Mouse (Mus musculus) embryonic facial prominence, embryonic 13.5 days (tissue): ENCODE results near the gene Myo5c. TPM values are rescaled to one million over a fixed set of nuclear protein-coding genes. Genes with fewer than 3 reads are reported as not detected.

Experiments
- ATAC-seq: fragments of 200-750 bp; cut with Nextera tagmentation; 2 replicates; pipeline ENCODE4 v1.8.0; 2017; ENCODE audit warnings: low read depth; ENCODE audit not compliant: insufficient number of reproducible peaks, insufficient read depth, low FRiP score, low TSS enrichment
- H3K27ac ChIP-seq: fragments of 300-500 bp; sonication (generic); 2 replicates; pipeline ENCODE4 v1.5.1; 2015; ENCODE audit warnings: moderate library complexity, mild to moderate bottlenecking, inconsistent platforms
- H3K27me3 ChIP-seq: fragments of 300-500 bp; sonication (generic); 2 replicates; pipeline ENCODE4 v1.6.1; 2015; ENCODE audit warnings: mild to moderate bottlenecking, inconsistent platforms
- H3K36me3 ChIP-seq: fragments of 300-500 bp; sonication (generic); 2 replicates; pipeline ENCODE4 v1.6.1; 2015; ENCODE audit warnings: mild to moderate bottlenecking, inconsistent platforms
- H3K4me1 ChIP-seq: fragments of 300-500 bp; sonication (generic); 2 replicates; pipeline ENCODE4 v1.6.1; 2015; ENCODE audit warnings: inconsistent platforms
- H3K4me2 ChIP-seq: fragments of 300-500 bp; sonication (generic); 2 replicates; pipeline ENCODE4 v1.6.1; 2015; ENCODE audit warnings: moderate library complexity, mild to moderate bottlenecking, inconsistent platforms
- H3K4me3 ChIP-seq: fragments of 300-500 bp; sonication (generic); 2 replicates; pipeline ENCODE4 v1.5.1; 2015; ENCODE audit warnings: mild to moderate bottlenecking, inconsistent platforms
- H3K9ac ChIP-seq: fragments of 300-500 bp; sonication (generic); 2 replicates; pipeline ENCODE4 v1.6.1; 2015; ENCODE audit warnings: mild to moderate bottlenecking, inconsistent platforms
- H3K9me3 ChIP-seq: fragments of 300-500 bp; sonication (generic); 2 replicates; pipeline ENCODE4 v1.6.1; 2016; ENCODE audit warnings: inconsistent platforms
- WGBS: fragments of 180-500 bp; shearing (Covaris S2); methylation state at CpG from one replicate; pipeline ENCODE4 v1.1.7; 2015; ENCODE audit warnings: mixed read lengths; 5-methylcytosine and 5-hydroxymethylcytosine counted together
- polyA plus RNA-seq: library from polyadenylated mRNA; unstranded; fragments of >200 nt; fragmentation: Nextera tagmentation; extraction: Ambion mirVana; gene quantifications from 2 replicates; pipeline ENCODE4 v1.2.1, GENCODE M21; 2015

Gene Myo5c
- polyA plus RNA-seq, 1 experiment from 2014 or later = 0.79 TPM

- ATAC-seq = peak; percentile 86
- no peaks in the 10 kb centered on the region for H3K27me3 ChIP-seq
- under 1% methylated on average over 52 of the region's 52 CpGs for WGBS
- H3K9ac ChIP-seq = peak overlapping the region; percentile 81
- H3K9me3 ChIP-seq = no peaks in the 10 kb centered on the region
- H3K4me2 ChIP-seq = peak overlapping the region; percentile 86
- H3K36me3 ChIP-seq = no peaks in the 10 kb centered on the region
- H3K27ac ChIP-seq = peak overlapping the region; percentile 88
- peak overlapping the region; percentile 76 for H3K4me3 ChIP-seq
- H3K4me1 ChIP-seq = peaks cover 23% of the 10 kb centered on the region
Observed at GRCm38 (mm10) chr9:75313832-75314516, 82.2 kb downstream of the Myo5c start.

GRCm38 (mm10) chr9:75314517-75315105, 82.8 kb downstream of the Myo5c start:
- Histone ChIP-seq H3K9me3 (no peaks in the 10 kb centered on the region), H3K4me2 (peak overlapping the region; percentile 86), H3K9ac (peak overlapping the region; percentile 81), H3K27ac (peak overlapping the region; percentile 88), H3K27me3 (no peaks in the 10 kb centered on the region), H3K4me1 (peaks cover 27% of the 10 kb centered on the region), H3K36me3 (no peaks in the 10 kb centered on the region), H3K4me3 (peak overlapping the region; percentile 76)
- 2% methylated on average over 22 of the region's 22 CpGs for WGBS
- no peak for ATAC-seq

GRCm38 (mm10) chr9:75315238-75315637, 83.4 kb downstream of the Myo5c start:
- 61% methylated on average over 3 of the region's 3 CpGs for WGBS
- Histone ChIP-seq H3K9me3 (no peaks in the 10 kb centered on the region), H3K4me1 (peaks cover 27% of the 10 kb centered on the region), H3K27ac (0 out of 2 replicates have a peak overlapping the region, but pooled peaks have one; percentile 88), H3K4me3 (peak overlapping the region; percentile 76), H3K27me3 (no peaks in the 10 kb centered on the region), H3K4me2 (peak overlapping the region; percentile 86), H3K36me3 (no peaks in the 10 kb centered on the region), H3K9ac (peak overlapping the region; percentile 81; the same call in 1 of the 2 replicates)
- ATAC-seq = no peak

- no peaks in the 10 kb centered on the region for H3K27me3 ChIP-seq
- 85% methylated on average over 6 of the region's 6 CpGs for WGBS
- no peak overlapping the region for H3K4me3 ChIP-seq
- H3K36me3 ChIP-seq = 0 out of 2 replicates have a peak, but pooled peaks cover 3% of the 10 kb centered on the region
- H3K9ac ChIP-seq = no peak overlapping the region
- H3K4me1 ChIP-seq = peaks cover 27% of the 10 kb centered on the region
- no peak overlapping the region for H3K4me2 ChIP-seq
- H3K9me3 ChIP-seq = no peaks in the 10 kb centered on the region
- H3K27ac ChIP-seq = no peak overlapping the region
- ATAC-seq = no peak
Observed at GRCm38 (mm10) chr9:75316771-75317170, 85.0 kb downstream of the Myo5c start.

GRCm38 (mm10) chr9:75318196-75318595, 86.4 kb downstream of the Myo5c start:
- Histone ChIP-seq H3K36me3 (0 out of 2 replicates have a peak, but pooled peaks cover 3% of the 10 kb centered on the region), H3K9ac (no peak overlapping the region), H3K9me3 (no peaks in the 10 kb centered on the region), H3K4me1 (peaks cover 27% of the 10 kb centered on the region), H3K27ac (no peak overlapping the region), H3K4me3 (no peak overlapping the region), H3K27me3 (no peaks in the 10 kb centered on the region), H3K4me2 (no peak overlapping the region)
- WGBS = 93% methylated on average over 2 of the region's 2 CpGs
- no peak for ATAC-seq

- Histone ChIP-seq H3K4me1 (peaks cover 21% of the 10 kb centered on the region), H3K36me3 (0 out of 2 replicates have a peak, but pooled peaks cover 3% of the 10 kb centered on the region), H3K27ac (peak overlapping the region; percentile 28; the same call in 1 of the 2 replicates), H3K9ac (no peak overlapping the region), H3K9me3 (no peaks in the 10 kb centered on the region), H3K4me3 (no peak overlapping the region), H3K27me3 (no peaks in the 10 kb centered on the region), H3K4me2 (no peak overlapping the region)
- 55% methylated on average over 3 of the region's 3 CpGs for WGBS
- no peak for ATAC-seq
Observed at GRCm38 (mm10) chr9:75319365-75319764, 87.5 kb downstream of the Myo5c start.

- no peaks in the 10 kb centered on the region for H3K9me3 ChIP-seq
- no peak overlapping the region for H3K9ac ChIP-seq
- no peak overlapping the region for H3K27ac ChIP-seq
- H3K36me3 ChIP-seq = peaks cover 17% of the 10 kb centered on the region
- peaks cover 10% of the 10 kb centered on the region; the same call in 1 of the 2 replicates for H3K4me1 ChIP-seq
- H3K27me3 ChIP-seq = no peaks in the 10 kb centered on the region
- no peak overlapping the region for H3K4me2 ChIP-seq
- ATAC-seq = no peak
- no peak overlapping the region for H3K4me3 ChIP-seq
- WGBS = 71% methylated on average over 13 of the region's 13 CpGs
Observed at GRCm38 (mm10) chr9:75322099-75322885, 90.5 kb downstream of the Myo5c start.

- Histone ChIP-seq H3K9me3 (no peaks in the 10 kb centered on the region), H3K4me1 (no peaks in the 10 kb centered on the region), H3K36me3 (peaks cover 45% of the 10 kb centered on the region), H3K27ac (no peak overlapping the region), H3K27me3 (no peaks in the 10 kb centered on the region), H3K9ac (no peak overlapping the region), H3K4me3 (no peak overlapping the region), H3K4me2 (no peak overlapping the region)
- WGBS = 92% methylated on average over 3 of the region's 3 CpGs
- ATAC-seq = no peak
Observed at GRCm38 (mm10) chr9:75328047-75328446, 96.2 kb downstream of the Myo5c start.

- 88% methylated on average over 8 of the region's 8 CpGs for WGBS
- no peak for ATAC-seq
- H3K36me3 ChIP-seq = peaks cover 59% of the 10 kb centered on the region
Observed at GRCm38 (mm10) chr9:75330821-75331220, 99.0 kb downstream of the Myo5c start.

GRCm38 (mm10) chr9:75334440-75334839, 102.6 kb downstream of the Myo5c start:
- 83% methylated on average over 4 of the region's 4 CpGs for WGBS
- H3K36me3 ChIP-seq = peaks cover 78% of the 10 kb centered on the region

More at GRCm38 (mm10) chr9:75330821-75331220, 99.0 kb downstream of the Myo5c start:
- H3K9me3 ChIP-seq = no peaks in the 10 kb centered on the region
- no peak overlapping the region for H3K4me2 ChIP-seq
- H3K9ac ChIP-seq = no peak overlapping the region
- no peak overlapping the region for H3K4me3 ChIP-seq
- H3K4me1 ChIP-seq = no peaks in the 10 kb centered on the region
- H3K27ac ChIP-seq = no peak overlapping the region
- H3K27me3 ChIP-seq = no peaks in the 10 kb centered on the region

GRCm38 (mm10) chr9:75338016-75338415, 106.2 kb downstream of the Myo5c start:
- H3K4me1 ChIP-seq = no peaks in the 10 kb centered on the region
- no peak overlapping the region for H3K9ac ChIP-seq
- ATAC-seq = no peak
- peaks cover 81% of the 10 kb centered on the region for H3K36me3 ChIP-seq
- H3K4me2 ChIP-seq = no peak overlapping the region
- no peak overlapping the region for H3K4me3 ChIP-seq
- 86% methylated on average over 6 of the region's 6 CpGs for WGBS
- H3K27ac ChIP-seq = no peak overlapping the region
- no peaks in the 10 kb centered on the region for H3K9me3 ChIP-seq
- H3K27me3 ChIP-seq = no peaks in the 10 kb centered on the region

More at GRCm38 (mm10) chr9:75334440-75334839, 102.6 kb downstream of the Myo5c start:
- Histone ChIP-seq H3K4me3 (no peak overlapping the region), H3K9me3 (no peaks in the 10 kb centered on the region), H3K27ac (no peak overlapping the region), H3K9ac (no peak overlapping the region), H3K27me3 (no peaks in the 10 kb centered on the region), H3K4me2 (no peak overlapping the region), H3K4me1 (no peaks in the 10 kb centered on the region)
- no peak for ATAC-seq
